Mouse (Mus musculus) C2C12 (cell line): ENCODE data around the gene Snapc5.
"Not testable (repeated sequence)": the region's sequence is repeated elsewhere in the genome, so short reads cannot be mapped to it uniquely, and the experiment has no call there.

ENCODE experiments used
- CEBPB ChIP-seq: IDR thresholded peaks from one replicate; pipeline ENCODE4 v1.6.1; 2011; ENCODE audit warnings: low read depth, mild to moderate bottlenecking, control low read depth, moderate library complexity
- CTCF ChIP-seq: IDR thresholded peaks from one replicate; pipeline ENCODE4 v1.5.1; 2011; ENCODE audit not compliant: control insufficient read depth, insufficient read depth, insufficient read length
- MAX ChIP-seq: IDR thresholded peaks from one replicate; pipeline ENCODE4 v1.6.1; 2011; ENCODE audit warnings: mild to moderate bottlenecking, control low read depth
- MYOD1 ChIP-seq: IDR thresholded peaks from one replicate; pipeline ENCODE4 v1.6.1; 2011; ENCODE audit warnings: low read depth; ENCODE audit not compliant: control insufficient read depth, insufficient read length
- USF1 ChIP-seq: IDR thresholded peaks from one replicate; pipeline ENCODE4 v1.6.1; 2011; ENCODE audit warnings: low read depth, mild to moderate bottlenecking, control low read depth, moderate library complexity

DNA sequence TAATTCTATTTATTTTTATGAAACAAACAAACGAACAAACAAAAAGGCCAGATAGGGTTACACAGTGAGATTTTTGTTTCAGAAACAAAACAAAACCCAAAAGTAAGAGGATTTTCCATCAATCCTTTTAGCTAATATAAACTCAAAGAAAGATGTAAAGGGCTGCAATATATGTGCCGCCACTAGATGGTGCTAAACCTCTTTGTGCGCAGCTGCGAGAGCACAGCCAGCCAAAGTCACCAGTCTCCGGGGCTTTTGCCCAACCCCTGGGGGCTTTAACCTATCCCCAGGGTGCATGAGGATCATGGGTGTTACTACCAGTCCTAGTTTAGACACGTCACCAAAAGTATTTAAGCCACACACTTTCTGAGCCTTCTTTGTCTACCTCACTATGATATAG, 40.2 kb upstream of the Snapc5 start:
- TF ChIP-seq CTCF: peak; percentile 12
- not testable (repeated sequence) for TF ChIP-seq CEBPB, MAX, USF1, MYOD1
